Comparison of ENCODE assay signal across 13 mouse cellular contexts in the genomic region with DNA sequence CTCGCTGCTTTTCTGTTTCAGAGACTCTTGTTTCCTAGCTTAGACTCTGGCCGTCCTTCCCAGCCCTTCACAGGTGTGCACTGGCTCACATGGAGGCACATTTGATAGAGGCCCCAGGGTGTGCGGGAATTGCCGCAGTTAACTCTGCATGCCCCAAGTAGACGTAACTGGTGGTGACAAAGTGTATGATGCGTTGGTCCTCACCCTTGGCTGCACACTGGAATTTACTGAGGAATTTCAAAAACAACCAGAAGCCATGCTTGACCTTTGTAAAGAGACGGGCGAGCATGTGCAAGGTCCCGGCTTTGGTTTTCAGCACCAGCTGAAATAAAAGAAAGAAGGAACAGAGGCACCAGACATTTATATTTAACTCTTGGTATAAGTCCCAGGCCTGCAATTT.
A peak's percentile ranks its signal among the peaks of the same experiment; 100 is the strongest.
DNase-seq lines count a peak whose midpoint lies in the region; ATAC-seq lines count a peak whose summit lies in the region.
"Had no signal": no experiment of that assay in that cellular context is flagged by ENCODE, and none has a peak within 500 bp of the region (broad histone marks: within the 10 kb centered on the region; RNA-seq: fewer than 3 reads in every experiment).

No protein-coding gene starts in this region.

- WGBS in hindbrain, embryonic 13.5 days, result 57% methylated on average over 9 of the region's 9 CpGs
- WGBS in hindbrain, embryonic 10.5 days, result 45% methylated on average over 9 of the region's 9 CpGs
- 47% methylated on average over 9 of the region's 9 CpGs for WGBS in embryonic facial prominence, embryonic 12.5 days

- no peak overlapping the region; the same call in 1 of the 2 replicates for H3K9ac ChIP-seq in hindbrain, embryonic 13.5 days
- H3K9ac ChIP-seq in embryonic facial prominence, embryonic 12.5 days, result no peak overlapping the region
- H3K9ac ChIP-seq: heart, embryonic 15.5 days had no signal

- ATAC-seq in hindbrain, embryonic 13.5 days (ENCODE audit: low FRiP score), result no peak
- ATAC-seq in embryonic facial prominence, embryonic 12.5 days (ENCODE audit: insufficient number of reproducible peaks, insufficient read depth, low FRiP score, low TSS enrichment), result no peak

- no peaks in the 10 kb centered on the region for H3K9me3 ChIP-seq in hindbrain, embryonic 13.5 days
- no peaks in the 10 kb centered on the region for H3K9me3 ChIP-seq in hindbrain, embryonic 10.5 days
- no peaks in the 10 kb centered on the region for H3K9me3 ChIP-seq in embryonic facial prominence, embryonic 12.5 days
- H3K9me3 ChIP-seq: heart, embryonic 15.5 days had no signal

- peaks cover 23% of the 10 kb centered on the region for H3K27me3 ChIP-seq in hindbrain, embryonic 13.5 days
- peaks cover 39% of the 10 kb centered on the region for H3K27me3 ChIP-seq in hindbrain, embryonic 10.5 days (ENCODE audit: insufficient read depth, poor library complexity, severe bottlenecking)
- 0 out of 2 replicates have a peak, but pooled peaks cover 7% of the 10 kb centered on the region for H3K27me3 ChIP-seq in embryonic facial prominence, embryonic 12.5 days

- no peak overlapping the region for H3K4me3 ChIP-seq in hindbrain, embryonic 13.5 days
- no peak overlapping the region for H3K4me3 ChIP-seq in hindbrain, embryonic 10.5 days
- no peak overlapping the region for H3K4me3 ChIP-seq in embryonic facial prominence, embryonic 12.5 days
- H3K4me3 ChIP-seq: heart, embryonic 15.5 days; myocyte had no signal

- DNase-seq in hindbrain, embryonic 10.5 days (ENCODE audit: low spot score), result no peak
- peak; percentile 55 to 65 for DNase-seq in kidney, adult 8-10 months
- peak; percentile 26 to 51 for DNase-seq in kidney, postnatal 4 days
- no peak for DNase-seq in spleen, adult 12 weeks (ENCODE audit: low spot score)
- no peak for DNase-seq in frontal cortex, adult 2 months (ENCODE audit: extremely low spot score in 1 of 2, low spot score in 1 of 2)
- no peak for DNase-seq in spleen, postnatal 36 days (ENCODE audit: low spot score in 2 of 2)
- DNase-seq: layer of hippocampus, adult 9-11 months; right cerebral cortex, postnatal 25 days had no signal

- H3K4me2 ChIP-seq in hindbrain, embryonic 13.5 days, result no peak overlapping the region
- no peak overlapping the region for H3K4me2 ChIP-seq in embryonic facial prominence, embryonic 12.5 days (replicated peaks)
- H3K4me2 ChIP-seq: heart, embryonic 15.5 days had no signal

- peaks cover 28% of the 10 kb centered on the region for H3K4me1 ChIP-seq in hindbrain, embryonic 13.5 days (replicated peaks)
- peaks cover 25% of the 10 kb centered on the region for H3K4me1 ChIP-seq in hindbrain, embryonic 10.5 days (replicated peaks)
- peaks cover 19% of the 10 kb centered on the region for H3K4me1 ChIP-seq in embryonic facial prominence, embryonic 12.5 days
- H3K4me1 ChIP-seq: heart, embryonic 15.5 days had no signal

- no peaks in the 10 kb centered on the region for H3K36me3 ChIP-seq in hindbrain, embryonic 13.5 days
- no peaks in the 10 kb centered on the region for H3K36me3 ChIP-seq in hindbrain, embryonic 10.5 days
- H3K36me3 ChIP-seq in embryonic facial prominence, embryonic 12.5 days, result no peaks in the 10 kb centered on the region
- H3K36me3 ChIP-seq: heart, embryonic 15.5 days had no signal

- H3K27ac ChIP-seq in hindbrain, embryonic 13.5 days, result peak overlapping the region; percentile 58; the same call in 1 of the 2 replicates
- no peak overlapping the region for H3K27ac ChIP-seq in hindbrain, embryonic 10.5 days
- H3K27ac ChIP-seq in embryonic facial prominence, embryonic 12.5 days, result 0 out of 2 replicates have a peak overlapping the region, but pooled peaks have one; percentile 4
- H3K27ac ChIP-seq: heart, embryonic 15.5 days; macrophage had no signal

Comparison
In these comparisons a context has a peak if more than half of its experiments do, and no peak if none do; other contexts are left out.
1. DNase-seq: peak in kidney, adult 8-10 months (2 of 2) and kidney, postnatal 4 days (2 of 2); none in hindbrain, embryonic 10.5 days (single experiment), spleen, adult 12 weeks (single experiment), frontal cortex, adult 2 months (0 of 2) and spleen, postnatal 36 days (0 of 2).